Mouse (Mus musculus): ENCODE results near the gene Pex12.
"Not testable (repeated sequence)": the region's sequence is repeated elsewhere in the genome, so short reads cannot be mapped to it uniquely, and the experiment has no call there.

Gene Pex12

DNA sequence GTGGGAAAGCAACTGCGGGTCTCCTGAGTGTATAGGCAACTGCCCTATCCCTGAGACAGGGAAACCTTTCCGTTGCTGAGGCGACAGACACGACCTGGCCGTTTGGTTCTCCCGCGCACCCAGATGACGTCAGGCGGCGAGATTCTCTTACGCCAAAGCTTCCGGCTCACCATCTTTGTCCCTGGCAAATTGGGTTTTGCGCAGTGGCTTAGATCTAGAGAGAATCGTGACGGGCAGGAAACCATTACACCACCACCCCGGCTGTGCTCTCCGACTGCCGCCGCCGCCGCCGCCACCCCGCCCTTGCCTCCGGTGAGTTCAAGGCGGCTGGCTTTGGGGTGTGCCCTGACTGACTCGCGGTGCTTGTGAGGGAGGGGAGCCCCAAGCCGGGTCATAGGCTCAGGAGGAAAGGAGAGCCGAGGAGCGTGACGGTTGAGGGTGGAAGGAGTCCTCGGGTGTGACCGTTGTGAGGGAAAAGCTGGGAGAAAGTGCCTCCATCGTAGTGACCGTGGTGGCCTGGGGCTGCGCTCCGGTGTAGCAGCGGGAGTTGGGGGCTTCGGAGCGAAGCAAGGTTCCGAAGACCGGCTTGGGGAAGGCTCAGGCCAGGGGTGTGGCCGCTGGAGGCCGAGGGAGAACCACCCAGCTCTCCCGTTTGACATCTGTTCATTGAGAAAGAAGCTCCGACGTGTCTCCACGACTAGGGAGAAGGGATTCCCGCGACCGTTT is at the start of gene Pex12:
Pex12 (minus strand) TSS at position 61 of the 726 bp plus-strand sequence.
- peak; percentile 96 for DNase-seq (ENCODE audit: low spot score)

DNA sequence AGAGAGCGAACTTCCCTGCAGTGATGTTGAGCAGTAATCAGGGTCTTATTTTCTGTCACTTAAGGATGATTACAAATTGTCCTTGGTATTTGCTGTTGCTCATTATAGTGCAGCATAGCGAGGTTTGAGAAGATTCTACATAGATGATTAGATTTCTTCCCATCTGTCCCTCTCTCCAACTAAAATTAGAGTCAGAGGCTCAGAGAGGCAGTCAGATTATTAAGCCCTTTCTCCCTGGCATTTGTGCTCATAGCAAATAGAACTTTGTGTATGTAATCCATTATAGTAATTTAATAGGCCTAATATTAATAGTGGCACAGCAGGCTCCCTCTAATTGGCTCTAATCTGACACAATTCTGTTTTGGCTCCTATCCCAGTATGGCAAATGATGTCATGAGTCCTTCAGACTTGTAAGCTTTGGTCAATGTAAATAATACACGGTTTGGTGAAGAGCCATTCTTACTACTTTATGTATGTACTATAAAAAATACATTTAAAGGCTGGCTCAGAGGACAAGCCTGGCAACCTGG is 39.4 kb upstream of the Pex12 start:
- no peak for DNase-seq (ENCODE audit: low spot score)

DNA sequence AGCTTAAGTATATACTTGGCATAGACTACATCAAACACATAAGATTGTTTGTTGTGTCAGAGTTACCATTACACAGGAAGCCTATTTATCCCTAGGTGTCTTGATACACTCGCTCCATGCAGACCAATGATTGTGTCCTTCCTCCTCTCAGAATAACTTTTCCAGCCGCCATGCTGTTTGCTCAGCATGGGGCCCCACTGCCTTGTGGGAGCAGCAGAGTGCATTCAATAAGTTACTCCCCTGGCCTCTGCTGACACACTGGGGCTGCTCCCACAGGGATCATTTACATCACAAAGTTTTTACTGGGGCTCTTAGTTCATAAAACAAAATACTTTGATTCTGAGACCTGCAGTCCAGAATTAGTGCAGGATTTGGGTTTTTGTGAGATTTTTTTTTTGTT is 37.3 kb upstream of the Pex12 start:
- no peak for DNase-seq (ENCODE audit: low spot score)

DNA sequence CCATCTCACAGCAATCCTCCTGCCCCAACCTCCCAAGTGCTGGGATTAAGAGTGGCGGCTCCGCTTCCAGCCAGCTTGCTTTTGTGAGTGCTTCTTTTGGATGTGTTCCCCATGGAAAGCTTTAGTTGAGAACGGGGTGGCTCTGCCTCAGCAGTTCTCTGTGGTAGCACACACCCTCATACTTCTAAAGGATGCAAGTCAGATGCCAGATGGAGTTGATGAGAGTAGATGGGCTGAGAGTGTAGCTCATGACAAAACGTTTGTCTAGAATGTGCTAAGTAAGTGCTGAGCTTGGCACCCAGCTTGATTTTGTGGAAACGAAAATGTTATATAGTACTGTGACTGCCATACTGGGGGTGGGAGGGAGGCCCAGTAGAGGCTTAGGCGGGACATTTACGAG is 33.4 kb upstream of the Pex12 start:
- no peak for DNase-seq (ENCODE audit: low spot score)

DNA sequence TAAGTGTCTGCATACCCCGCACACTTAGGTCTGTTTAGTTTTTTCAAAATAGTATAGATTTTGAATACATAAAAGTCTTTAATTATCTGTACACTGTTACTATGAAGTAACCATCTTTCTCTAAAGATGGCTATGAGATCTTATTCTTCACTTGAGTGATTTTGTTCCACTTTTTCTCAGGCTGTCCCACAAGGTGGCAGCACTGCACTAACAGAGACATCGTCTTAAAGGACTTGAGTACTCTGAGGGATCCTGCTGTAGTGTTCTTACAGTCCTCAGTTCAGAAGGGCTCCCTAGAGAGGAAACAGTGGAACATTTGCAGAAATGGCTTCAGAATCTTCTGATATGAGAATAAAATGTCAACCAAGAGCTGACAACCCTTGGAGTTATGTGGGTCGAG is 25.0 kb upstream of the Pex12 start:
- peak; percentile 28 for DNase-seq (ENCODE audit: low spot score)

DNA sequence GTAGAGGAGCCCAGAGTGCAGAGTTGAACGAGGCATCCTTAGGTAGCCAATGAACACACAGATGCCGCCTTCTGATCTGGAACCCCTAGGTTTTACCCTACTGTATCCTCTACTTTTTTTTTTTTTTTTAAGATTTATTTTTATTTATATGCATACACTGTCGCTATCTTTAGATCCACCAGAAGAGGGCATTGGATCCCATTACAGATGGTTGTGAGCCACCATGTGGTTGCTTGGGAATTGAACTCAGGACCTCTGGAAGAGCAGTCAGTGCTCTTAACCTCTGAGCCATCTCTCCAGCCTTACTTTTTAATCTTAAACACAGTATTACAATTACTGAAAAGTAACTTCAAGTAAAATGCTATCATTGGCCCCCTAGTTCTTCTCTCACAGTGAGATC is 24.3 kb upstream of the Pex12 start:
- DNase-seq (ENCODE audit: low spot score) = not testable (repeated sequence)

DNA sequence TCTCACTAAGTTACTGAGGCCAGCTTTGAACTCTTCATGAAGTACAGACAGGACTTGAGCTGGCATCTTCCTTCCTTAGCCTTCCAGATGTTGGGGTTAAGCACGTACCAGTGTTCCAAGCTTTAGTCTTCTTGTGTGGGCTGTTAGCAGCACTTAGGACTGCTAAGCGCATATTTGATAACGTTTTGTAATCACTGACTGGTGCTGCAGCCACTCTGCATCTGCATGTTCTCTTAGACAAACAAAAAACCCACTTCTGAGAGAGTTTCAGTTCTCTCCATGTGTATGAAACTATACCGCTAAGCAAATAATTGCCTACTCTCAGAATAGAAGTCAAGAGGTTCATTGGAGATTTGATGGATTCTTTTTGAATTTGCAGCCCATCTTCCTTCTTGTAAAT is 16.7 kb upstream of the Pex12 start:
- DNase-seq (ENCODE audit: low spot score) = no peak

DNA sequence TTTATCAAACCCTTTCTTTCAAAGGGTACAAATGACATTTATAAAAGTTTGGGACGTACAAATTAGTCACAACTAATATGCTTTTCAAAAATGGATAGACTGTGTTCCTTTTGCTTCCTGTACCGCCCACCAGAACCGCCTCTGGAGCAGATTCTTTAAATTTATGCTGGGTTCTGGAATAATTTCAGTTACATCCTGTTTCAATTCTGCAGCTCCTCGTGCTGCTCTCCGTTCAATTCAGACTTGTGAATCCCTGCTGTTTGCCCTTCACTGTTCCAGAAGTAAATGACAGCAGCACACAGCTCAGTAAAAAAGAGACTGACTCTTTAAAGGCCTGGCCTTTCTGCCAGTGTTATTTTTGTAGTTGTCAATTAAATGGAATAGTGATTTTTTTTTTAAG is 10.1 kb upstream of the Pex12 start:
- DNase-seq (ENCODE audit: low spot score) = no peak

DNA sequence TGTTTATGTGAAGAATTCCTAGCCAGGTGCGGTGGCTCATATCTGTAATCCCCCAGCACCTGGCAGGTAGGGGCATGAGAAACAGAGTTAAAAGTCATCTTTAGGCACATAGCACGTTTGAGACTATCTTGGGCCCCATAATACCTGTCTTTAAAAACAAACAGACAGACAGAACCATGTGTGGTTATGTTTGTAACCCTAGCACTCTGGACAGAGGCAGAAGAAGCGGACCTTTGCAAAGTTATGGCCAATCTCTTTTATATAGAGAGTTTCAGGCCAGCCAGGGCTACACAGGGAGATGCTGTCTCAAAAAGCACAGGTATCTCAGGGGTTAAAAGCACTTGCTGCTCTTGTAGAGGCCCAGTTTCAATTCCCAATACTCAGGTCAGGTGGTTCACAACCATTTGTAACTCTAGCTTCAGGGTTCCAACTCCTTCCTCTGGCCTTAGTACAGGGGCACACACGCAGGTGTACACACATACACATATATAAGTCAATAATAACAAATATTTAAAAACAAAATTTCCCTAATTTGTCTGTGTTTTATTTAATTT is 4.4 kb upstream of the Pex12 start:
- DNase-seq (ENCODE audit: low spot score) = no peak

DNA sequence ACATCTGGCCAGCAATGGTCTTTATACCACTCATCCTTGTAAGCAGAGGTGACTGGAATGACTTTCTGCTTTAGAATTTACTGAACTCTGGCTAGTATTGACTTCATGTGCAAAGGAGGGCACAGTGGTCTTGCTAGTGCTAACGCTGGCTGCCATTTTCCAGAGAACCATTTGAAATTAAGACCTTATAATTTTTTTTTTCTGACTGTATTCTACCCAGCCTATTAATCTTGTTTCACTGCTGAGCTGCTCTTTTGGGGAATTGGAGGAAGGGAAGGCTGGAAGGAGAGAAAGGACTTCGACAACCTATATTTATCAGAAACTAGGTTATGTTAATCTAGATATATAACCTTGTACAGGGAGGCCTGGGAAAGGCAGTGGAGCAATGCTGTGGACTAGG is 2.1 kb upstream of the Pex12 start:
- DNase-seq (ENCODE audit: low spot score) = no peak

DNA sequence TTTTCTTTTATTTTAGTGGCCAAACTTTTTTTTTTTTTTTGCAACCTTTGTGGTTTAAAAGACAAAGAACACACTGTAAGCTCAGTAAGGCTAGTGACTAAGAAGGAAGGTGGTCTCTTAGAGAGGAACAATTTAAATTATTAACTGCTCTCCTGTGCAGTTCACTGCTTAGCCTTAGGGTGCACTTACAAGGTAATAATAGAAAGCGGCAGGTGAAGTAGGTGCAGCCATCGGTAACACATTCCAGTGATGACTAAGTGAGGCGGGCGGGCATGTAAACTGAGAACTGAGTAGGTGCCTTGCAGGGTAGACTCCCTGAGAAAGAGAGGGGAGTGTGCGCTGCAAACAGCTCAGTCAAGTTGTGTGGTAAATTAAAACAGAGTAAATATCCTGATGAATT is 1.4 kb upstream of the Pex12 start:
- DNase-seq (ENCODE audit: low spot score) = no peak

DNA sequence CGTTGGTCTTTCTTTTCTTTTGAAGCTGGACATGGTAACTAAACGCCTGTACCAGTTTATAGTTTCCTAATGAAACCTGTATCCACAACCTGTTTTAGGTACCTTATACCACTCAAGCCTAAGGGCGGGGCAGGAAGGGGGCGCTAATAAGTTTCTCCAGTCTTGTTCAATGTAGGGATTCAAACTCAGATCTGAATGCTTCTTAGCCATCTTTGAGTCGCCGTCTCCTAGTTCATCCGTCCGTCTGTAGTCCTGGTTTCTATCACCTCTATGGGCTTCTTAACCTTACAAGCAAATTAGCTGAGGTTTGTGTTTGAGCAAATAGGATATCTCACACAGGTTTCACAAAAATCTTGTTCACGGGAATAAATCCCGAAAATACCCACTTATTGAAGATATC is 262 bp downstream of the Pex12 start:
- DNase-seq (ENCODE audit: low spot score) = no peak

DNA sequence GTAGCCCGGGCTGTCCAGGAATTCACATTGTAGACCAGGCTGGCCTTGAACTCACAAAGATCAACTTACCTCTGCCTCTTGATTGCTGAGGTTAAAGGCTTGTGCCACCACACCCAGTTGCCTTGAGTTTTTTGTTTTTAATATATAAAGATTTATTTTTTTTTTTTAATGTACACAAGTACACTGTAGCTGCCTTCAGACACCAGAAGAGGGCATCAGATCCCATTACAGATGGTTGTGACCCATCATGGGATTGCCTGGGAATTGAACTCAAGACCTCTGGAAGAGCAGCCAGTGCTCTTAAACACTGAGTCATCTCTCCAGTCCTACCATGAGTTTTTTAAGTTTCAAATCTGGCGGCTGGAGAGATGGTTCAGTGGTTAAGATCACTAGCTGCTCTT is 955 bp downstream of the Pex12 start:
- DNase-seq (ENCODE audit: low spot score) = no peak

DNA sequence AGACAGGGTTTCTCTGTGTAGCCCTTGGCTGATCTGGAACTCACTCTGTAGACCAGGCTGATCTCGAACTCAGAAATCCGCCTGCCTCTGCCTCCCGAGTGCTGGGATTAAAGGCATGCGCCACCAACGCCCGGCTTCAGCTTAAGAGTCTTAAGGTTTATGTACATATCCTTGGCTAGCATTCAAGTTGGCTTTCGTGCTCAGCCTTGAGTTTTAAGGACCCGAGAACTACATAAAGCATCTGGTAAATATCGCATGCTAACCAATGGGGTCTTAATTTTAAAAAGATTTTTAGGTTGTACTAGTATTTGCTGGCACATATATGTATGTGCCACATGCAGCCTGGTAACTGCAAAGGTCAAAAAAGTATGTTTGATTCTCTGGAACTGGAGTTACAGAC is 2.7 kb downstream of the Pex12 start:
- DNase-seq (ENCODE audit: low spot score) = no peak

DNA sequence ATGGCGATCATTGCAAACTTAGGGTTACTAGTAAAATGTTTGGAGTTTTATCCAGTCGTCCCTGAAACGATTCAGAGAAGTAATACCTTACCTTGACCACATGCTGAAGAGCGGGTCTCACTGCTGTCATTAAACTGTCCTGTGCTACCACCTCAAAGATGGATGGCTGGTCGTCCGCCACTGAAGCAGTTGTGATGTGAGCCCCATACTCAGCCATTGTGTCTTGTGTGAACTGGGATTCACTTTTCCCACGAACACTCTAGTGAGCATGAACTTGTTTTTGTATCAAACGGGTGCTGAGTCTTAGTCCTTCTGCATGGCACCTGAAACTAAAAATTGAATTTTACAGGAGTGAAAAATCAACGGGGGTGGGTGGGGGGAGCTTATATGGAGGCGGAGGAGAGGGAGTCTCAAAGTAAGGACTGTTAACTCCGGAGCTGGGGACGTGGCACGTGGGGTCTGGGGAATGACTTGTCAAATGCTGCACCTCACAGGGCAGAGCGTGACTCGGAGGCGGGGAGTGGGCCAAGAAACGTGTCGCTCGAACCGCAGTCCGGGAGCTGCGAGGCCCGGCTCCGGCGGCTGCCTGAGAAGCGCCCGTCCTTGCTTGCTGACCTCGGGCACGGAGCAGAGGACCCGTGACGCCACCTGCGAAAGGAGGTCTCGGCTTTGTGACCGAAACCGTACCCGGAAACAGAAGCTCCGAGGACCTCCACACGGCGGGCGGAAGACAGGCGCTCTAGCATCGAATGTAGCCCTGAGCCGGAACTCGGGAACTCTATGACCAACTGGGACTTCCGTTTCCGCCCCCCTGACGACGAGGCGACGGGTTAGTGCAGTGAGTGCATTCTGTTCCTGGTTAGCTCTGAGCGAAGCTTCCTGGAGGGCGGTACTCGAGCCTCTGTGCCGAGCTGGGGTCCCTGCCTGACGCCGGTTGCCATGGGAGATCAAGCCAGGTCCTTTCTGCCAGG is 3.9 kb downstream of the Pex12 start, which contains the start of gene Ap2b1:
Ap2b1 (plus strand) TSS at position 800 of the 971 bp plus-strand sequence.
- DNase-seq (ENCODE audit: low spot score) = peak; percentile 96

DNA sequence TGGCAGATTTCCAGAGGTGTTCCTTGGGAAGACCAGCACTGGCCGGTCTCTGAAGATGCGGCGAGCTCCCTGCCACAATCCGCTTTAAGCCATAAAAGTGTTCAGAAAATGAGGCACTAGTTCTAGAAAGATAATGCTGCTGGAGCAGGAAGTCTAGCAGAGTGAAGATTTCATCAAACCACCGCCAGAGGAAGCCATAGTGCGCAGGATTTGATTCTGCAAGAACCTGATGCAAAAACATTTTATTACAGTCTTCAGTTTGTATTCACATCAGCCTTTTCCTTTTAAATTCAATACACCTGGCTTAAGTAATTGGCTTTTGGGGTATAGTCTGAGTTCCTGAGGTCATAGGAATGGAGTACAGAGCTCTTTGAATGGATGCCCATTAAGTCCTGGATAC is 4.6 kb downstream of the Pex12 start:
- peak; percentile 18 for DNase-seq (ENCODE audit: low spot score)

DNA sequence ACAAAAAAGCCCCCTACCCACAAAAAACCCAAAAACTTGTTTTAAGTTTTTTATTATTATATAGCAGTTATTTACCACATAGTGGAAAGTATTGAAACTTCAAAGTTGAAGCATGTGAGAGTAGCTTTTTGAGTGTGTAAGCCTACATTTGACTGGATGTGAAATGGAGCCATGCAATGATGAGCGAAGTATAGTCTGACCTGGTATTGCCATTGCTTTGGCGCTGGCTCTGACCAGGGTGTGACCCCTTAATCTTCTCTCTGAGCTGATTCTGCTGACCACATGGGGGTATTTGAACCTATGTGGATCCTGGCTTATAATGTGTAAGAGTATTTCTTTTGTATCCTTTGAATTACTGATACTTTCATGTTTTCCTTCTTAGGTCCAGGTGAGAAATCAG is 8.3 kb downstream of the Pex12 start:
- DNase-seq (ENCODE audit: low spot score) = no peak

DNA sequence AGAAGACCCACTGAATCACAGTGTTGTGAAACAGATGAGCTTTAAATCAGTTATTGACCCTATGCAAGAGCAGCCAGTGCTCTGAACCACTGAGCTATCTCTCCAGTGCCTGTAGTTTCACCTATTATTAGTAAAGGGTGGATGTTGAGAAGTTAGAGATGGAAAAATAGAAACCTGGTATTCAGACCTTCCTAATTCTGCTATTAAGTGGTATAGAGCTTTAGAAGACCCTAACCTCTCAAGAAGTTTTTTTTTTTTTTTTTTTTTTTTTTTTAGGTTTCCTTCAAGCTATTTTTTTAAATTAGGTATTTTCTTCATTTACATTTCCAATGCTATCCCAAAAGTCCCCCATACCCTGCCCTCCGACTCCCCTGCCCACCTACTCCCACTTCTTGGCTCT is 9.2 kb downstream of the Pex12 start:
- no peak for DNase-seq (ENCODE audit: low spot score)

DNA sequence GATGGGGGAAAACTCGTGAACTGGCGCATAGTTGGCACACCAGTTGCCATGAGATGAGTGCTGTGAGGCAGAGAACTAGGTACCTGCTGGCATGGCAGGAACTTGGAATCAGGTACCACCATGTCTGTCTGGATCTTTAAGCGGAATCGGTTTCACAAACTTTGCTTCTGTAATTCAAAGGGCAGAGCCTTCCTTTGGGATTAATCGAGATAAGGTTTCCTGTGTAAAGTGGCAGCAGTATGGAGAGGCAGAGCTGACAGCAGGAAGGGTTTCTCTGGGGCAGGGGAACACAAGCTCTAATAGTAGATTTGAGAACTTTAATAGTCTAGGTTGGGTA is 10.2 kb downstream of the Pex12 start:
- DNase-seq (ENCODE audit: low spot score) = no peak

DNA sequence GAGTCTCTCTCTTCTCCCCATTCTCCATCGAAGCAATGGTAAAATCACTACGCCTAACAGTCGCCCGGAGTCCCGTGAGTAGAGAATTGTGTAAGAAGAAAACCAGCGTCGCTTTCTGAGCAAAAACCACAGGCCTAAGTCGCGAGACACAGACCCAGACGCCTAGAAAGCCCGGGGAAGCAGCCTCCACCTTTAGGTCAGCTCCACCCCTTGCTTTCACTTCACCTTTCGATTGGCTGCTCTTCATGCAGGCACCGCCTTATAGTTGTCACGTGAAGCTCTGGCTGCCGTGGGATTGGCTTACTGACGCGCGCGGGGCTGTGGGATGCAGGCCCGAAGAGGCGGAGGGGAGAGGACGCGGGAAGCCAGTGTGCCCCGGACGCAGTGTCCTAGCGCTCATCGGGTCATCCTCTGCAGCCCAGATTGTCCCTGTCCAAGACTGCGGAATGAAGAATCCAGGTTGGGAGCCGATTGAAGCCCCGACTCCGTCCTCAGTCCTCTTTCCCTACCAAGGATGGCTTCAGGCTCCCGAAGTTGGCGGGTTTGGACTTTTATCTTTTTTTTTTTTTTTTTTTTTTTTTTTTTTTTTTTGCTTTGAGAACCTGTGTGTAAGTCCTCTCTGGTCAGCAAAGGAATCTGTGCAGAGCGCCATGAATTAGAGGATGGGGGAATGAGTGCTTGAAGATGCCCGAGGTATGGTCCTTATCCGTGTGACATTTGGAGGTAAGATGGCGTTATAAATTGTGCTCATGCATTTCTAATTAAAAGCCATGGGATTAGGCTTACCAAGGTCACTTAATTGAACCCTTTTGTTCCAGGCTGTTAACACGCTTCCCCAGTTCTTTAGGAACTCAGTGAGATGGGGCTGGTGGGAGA is 10.8 kb downstream of the Pex12 start:
- peak; percentile 94 for DNase-seq (ENCODE audit: low spot score)

DNA sequence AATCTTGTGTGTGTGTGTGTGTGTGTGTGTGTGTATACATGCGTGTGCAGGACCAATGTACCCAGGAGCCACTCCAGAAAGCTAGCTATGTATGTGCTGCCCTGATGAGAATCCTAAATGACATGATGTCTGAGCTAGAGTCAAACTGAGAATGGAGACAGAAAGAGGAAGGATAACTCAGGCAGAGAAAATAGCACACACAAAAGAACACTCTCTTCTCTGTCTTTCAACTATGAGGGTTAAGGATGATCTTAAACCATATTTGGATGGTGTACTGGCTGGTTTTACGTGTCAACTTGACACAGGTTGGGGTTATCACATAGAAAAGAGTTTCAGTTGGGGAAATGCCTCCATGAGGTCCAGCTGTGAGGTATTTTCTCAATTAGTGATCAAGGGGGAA is 12.8 kb downstream of the Pex12 start:
- no peak for DNase-seq (ENCODE audit: low spot score)

DNA sequence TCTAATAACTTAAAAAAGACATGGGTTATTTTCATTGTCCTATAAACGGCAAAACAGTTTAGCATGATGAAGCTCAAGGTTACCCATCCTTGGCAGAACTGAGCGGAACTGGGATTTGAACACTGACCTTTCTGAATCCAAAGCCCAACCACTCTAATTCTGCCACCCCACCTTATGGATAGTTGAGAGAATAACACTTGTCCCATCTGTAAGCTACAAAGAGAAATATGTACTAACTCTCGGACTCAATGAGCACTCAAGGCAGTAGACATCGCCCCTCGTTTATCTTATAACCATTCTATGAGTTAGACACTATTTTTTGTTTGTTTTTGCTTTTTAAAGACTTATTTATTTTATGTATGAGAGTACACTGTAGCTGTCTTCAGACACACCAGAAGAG is 13.3 kb downstream of the Pex12 start:
- DNase-seq (ENCODE audit: low spot score) = no peak

Data from T-cell, adult 2 months (primary cell).